Mouse (Mus musculus): ENCODE measurements around the gene Hist1h2bc. TPM values are rescaled to one million over a fixed set of nuclear protein-coding genes. Genes with fewer than 3 reads are reported as not detected.
"Not testable (repeated sequence)": the region's sequence is repeated elsewhere in the genome, so short reads cannot be mapped to it uniquely, and the experiment has no call there.

Hist1h2bc gene
- polyA plus RNA-seq, 1 experiment from 2014 or later, result 26.2 TPM

DNA sequence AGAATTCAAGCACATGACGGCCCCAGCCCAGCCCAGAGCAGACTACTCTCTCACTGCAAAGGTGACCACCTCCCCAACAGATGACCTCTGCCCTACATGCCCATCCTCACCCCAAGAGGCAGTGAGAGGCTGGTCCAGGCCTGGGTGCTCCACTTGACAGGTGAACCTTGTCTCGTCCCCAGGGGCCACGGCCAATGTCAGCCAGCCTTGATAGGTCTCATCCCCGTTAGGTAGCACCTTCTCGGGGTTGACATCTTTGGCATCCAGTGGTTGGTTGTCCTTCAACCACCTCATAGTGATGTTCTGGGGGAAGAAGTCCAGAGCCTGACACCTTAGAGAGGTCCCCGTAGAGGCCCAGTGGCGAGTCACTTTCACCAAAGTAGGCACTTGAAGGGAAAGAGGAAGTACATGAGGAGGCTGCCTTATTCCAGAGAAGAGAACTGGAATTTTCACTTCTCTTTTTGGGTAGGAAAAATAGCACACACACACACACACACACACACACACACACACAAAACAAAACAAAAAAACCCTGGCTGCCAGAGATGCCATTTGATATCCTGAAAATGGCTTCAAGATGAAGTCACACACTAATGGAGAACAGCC, 21.9 kb downstream of the Hist1h2bc start:
- DNase-seq (ENCODE audit: low spot score), result no peak
- Histone ChIP-seq H3K4me3 (no peak overlapping the region), H3K27ac (no peak overlapping the region), H3K9me3 (no peaks in the 10 kb centered on the region), H3K4me1 (replicated peaks) (peaks cover 26% of the 10 kb centered on the region), H3K36me3 (no peaks in the 10 kb centered on the region), H3K27me3 (ENCODE audit: insufficient read depth, poor library complexity, severe bottlenecking) (peaks cover 22% of the 10 kb centered on the region; the same call in 1 of the 2 replicates)
- WGBS, result 91% methylated on average over 7 of the region's 7 CpGs

DNA sequence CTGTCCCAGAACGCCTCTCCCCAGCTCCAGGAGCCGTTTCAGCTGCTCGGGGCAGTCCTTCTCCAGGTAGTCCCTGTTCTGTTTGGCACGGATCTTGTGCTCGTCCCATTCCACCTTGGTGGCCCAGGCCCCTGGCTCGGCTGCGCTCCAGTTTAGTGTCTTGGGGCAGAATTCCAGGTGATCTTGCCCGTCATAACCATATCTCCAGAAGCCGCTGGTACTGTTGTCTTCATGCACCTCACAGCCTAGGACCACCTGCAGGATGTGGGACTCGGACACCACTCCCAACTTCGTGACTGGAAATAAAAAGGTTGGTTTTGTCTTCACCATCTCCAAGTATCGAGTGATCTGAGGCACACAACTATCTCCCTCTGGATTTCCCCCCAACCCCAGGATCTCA, 22.8 kb downstream of the Hist1h2bc start:
- no peaks in the 10 kb centered on the region for H3K36me3 ChIP-seq
- 93% methylated on average over 12 of the region's 12 CpGs for WGBS
- H3K9me3 ChIP-seq, result no peaks in the 10 kb centered on the region
- peaks cover 23% of the 10 kb centered on the region for H3K4me1 ChIP-seq (replicated peaks)
- H3K4me3 ChIP-seq, result no peak overlapping the region
- DNase-seq (ENCODE audit: low spot score), result no peak
- H3K27me3 ChIP-seq (ENCODE audit: insufficient read depth, poor library complexity, severe bottlenecking), result peaks cover 29% of the 10 kb centered on the region; the same call in 1 of the 2 replicates
- H3K27ac ChIP-seq, result no peak overlapping the region

DNA sequence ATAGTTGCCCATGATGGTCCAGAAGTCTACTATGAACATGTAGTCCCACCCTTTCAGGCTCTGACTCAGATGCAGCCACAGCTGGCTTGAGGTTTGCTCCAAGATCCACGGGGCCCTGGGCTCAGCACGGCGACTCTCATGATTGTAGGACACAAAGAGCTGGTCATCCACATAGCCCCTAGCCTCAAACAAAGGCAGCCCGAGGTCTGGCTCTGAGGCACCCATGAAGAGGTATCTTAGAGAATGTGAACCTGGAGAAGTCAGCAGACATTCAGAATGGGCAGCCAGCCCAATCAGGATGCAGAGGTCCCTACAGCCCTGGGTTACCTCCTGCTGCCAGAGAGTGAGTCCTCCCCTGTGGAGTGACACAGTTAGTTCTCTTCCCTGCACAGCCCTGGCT, 24.0 kb downstream of the Hist1h2bc start:
- Histone ChIP-seq H3K36me3 (no peaks in the 10 kb centered on the region), H3K4me3 (no peak overlapping the region), H3K4me1 (replicated peaks) (peaks cover 23% of the 10 kb centered on the region), H3K9me3 (no peaks in the 10 kb centered on the region), H3K27me3 (ENCODE audit: insufficient read depth, poor library complexity, severe bottlenecking) (peaks cover 29% of the 10 kb centered on the region; the same call in 1 of the 2 replicates), H3K27ac (no peak overlapping the region)
- WGBS, result 82% methylated on average over 4 of the region's 4 CpGs
- no peak for DNase-seq (ENCODE audit: low spot score)

DNA sequence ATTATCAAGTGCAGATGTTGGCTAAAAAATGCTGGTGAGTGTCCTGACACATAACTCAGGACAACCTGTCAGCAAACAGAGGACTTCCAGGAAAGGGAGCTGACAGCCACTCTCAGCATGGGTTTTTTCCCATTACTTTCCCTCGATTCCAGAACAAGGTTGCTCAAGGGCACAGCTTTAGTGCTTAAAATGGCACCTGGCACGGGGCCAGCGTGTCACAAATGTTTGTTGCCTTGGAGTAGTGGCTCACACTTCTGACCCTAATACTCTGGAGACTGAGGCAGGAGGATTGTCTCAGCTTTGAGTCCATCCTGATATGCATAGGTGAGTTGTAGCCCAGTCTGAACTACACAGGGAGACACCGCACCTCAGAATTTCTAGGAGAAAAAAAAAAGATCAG, 24.7 kb downstream of the Hist1h2bc start:
- 80% methylated on average over 4 of the region's 4 CpGs for WGBS
- H3K27me3 ChIP-seq (ENCODE audit: insufficient read depth, poor library complexity, severe bottlenecking), result peaks cover 29% of the 10 kb centered on the region; the same call in 1 of the 2 replicates
- no peak for DNase-seq (ENCODE audit: low spot score)
- no peaks in the 10 kb centered on the region for H3K36me3 ChIP-seq
- H3K9me3 ChIP-seq, result no peaks in the 10 kb centered on the region
- no peak overlapping the region for H3K27ac ChIP-seq
- H3K4me3 ChIP-seq, result no peak overlapping the region
- H3K4me1 ChIP-seq (replicated peaks), result peaks cover 23% of the 10 kb centered on the region

DNA sequence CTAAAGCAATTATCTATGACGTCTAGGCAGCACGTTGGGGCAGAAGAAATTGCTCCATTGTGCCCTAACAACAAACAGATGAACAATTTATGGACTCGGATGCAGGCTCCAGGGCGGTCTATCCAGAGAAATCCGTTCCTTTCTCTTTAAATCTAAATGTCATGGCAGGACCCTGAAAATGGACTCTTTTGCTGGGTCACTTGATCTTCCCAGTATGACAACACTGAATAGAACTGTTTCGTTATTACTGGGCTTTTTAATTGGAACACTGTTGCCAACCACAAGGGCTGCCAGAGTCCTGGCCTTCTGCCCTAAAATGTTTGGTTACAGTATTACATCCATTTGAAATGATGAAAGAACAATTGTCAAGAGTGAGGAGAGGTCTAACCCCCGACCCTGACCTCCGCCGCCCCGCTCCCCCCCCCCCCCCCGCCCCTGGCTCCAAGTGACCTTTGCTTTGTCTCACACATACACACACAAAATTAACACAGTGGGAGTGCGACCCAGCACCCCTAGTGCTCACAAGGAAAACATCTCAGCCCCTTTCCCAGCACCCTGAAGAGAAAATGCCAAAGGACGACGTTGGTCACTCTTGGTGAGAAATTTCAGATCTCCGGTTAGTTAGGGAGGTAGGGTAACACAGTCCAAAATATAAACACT, 25.8 kb downstream of the Hist1h2bc start:
- DNase-seq (ENCODE audit: low spot score), result peak; percentile 49
- H3K4me3 ChIP-seq, result peak overlapping the region; percentile 46
- no peaks in the 10 kb centered on the region for H3K36me3 ChIP-seq
- H3K4me1 ChIP-seq (replicated peaks), result peaks cover 26% of the 10 kb centered on the region
- WGBS, result 11% methylated on average over 15 of the region's 15 CpGs
- H3K9me3 ChIP-seq, result no peaks in the 10 kb centered on the region
- H3K27ac ChIP-seq, result peak overlapping the region; percentile 78
- H3K27me3 ChIP-seq (ENCODE audit: insufficient read depth, poor library complexity, severe bottlenecking), result peaks cover 26% of the 10 kb centered on the region; the same call in 1 of the 2 replicates

DNA sequence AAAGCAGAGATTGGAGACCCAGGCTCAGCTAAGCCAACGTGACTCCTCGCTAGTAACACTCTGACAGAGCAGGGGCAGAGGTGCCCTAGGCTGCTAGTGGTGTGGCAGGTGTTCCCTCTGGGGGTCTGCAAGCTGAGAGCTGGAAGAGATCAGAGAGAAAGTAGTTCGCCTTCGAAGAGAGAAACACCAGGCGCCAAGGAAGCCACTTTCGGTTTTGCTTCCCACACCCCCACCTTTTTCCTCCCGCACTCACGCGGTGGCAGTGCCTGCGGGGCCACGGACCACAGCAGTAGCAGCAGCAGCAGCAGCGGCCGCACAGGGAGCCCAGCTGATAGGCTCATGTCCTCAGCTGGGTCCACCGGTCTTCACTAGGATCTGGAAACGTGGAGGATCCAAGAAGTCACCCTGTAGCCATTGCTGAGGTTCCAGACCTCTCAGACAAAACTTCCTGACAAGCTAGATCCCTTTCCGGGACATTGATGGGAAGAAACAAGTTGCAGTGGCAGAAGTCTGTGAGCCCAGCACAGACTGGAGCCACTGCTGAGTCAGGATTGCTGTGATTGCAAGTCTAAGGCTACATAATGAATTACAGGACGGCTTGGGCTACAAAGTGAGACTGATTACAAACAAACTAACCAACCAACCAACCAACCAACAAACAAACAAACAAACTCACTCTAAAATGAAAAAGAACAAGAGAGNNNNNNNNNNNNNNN, 26.5 kb downstream of the Hist1h2bc start, which contains the start of gene Hfe:
Gene Hfe, minus strand, starts transcription at position 481 of the 716 bp plus-strand sequence.
- H3K4me1 ChIP-seq (replicated peaks), result peaks cover 31% of the 10 kb centered on the region
- H3K36me3 ChIP-seq, result no peaks in the 10 kb centered on the region
- WGBS, result 4% methylated on average over 17 of the region's 17 CpGs
- peak within 1 kb of the TSS; percentile 78 for H3K27ac ChIP-seq
- H3K4me3 ChIP-seq, result peak within 1 kb of the TSS; percentile 46
- H3K9me3 ChIP-seq, result no peaks in the 10 kb centered on the region
- H3K27me3 ChIP-seq (ENCODE audit: insufficient read depth, poor library complexity, severe bottlenecking), result peaks cover 26% of the 10 kb centered on the region; the same call in 1 of the 2 replicates
- DNase-seq (ENCODE audit: low spot score), result peak; percentile 69

DNA sequence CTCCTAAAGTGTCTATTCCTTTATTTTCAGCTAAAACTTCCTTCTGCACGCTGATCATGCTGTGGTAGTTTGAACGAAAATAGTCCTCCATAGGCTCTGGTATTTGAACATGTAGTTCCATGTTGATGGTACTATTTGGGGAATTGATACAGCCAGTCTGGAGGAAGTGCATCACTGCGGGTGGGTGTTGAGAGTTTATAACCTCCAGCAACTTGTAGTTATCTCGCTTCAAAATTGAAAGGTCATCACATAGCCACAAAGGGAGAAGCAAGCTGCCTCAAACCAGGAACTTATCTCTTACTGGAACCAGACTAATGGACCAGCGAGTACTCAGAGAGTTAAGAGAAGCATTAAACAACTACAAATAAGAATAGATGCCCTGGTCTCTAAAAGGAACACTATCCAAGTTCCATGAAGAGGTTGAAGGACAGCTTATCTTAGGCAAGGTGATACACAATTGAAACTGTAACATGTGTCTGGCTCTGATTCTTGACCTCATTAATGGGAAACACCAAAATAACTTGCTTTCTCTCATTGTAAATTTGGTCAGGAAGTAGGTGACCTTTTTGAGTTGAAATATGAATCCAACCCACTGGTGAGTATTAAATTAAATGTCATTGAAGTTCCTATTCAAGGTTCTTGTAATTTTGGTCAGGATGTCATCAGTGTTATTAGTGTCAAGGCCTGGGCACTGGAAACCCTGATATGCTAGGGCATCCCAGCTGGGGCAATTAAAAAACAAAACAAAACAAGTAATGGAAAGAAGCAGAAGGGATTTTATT, 32.5 kb downstream of the Hist1h2bc start:
- H3K4me1 ChIP-seq (replicated peaks), result peaks cover 10% of the 10 kb centered on the region
- no peak overlapping the region for H3K4me3 ChIP-seq
- WGBS, result 90% methylated on average over 5 of the region's 5 CpGs
- DNase-seq (ENCODE audit: low spot score), result no peak
- no peaks in the 10 kb centered on the region for H3K36me3 ChIP-seq
- peaks cover under 1% of the 10 kb centered on the region; the same call in 1 of the 2 replicates for H3K27me3 ChIP-seq (ENCODE audit: insufficient read depth, poor library complexity, severe bottlenecking)
- 0 out of 2 replicates have a peak, but pooled peaks cover 4% of the 10 kb centered on the region for H3K9me3 ChIP-seq
- H3K27ac ChIP-seq, result no peak overlapping the region

DNA sequence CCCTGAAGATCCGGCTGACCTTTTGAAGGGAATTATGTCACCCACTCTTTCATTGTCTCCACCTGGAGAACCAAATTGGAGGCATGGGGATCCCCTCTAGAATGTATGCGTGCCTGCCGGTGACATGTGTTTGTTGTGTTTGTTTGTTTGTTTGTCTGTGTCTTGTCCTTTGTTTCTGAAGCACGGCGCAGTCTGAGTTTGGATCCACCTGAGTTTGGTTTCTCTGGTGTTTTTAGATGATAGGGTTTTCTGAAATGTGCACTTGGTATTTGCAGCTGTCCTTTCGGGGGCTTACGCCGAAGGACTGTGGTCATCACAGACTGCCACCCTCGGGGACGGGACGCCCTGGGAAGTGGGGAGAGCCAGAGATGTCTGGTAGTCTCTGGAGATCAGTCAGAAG, 33.2 kb downstream of the Hist1h2bc start:
- H3K36me3 ChIP-seq, result no peaks in the 10 kb centered on the region
- H3K27ac ChIP-seq, result no peak overlapping the region
- H3K4me3 ChIP-seq, result no peak overlapping the region
- 0 out of 2 replicates have a peak, but pooled peaks cover 4% of the 10 kb centered on the region for H3K9me3 ChIP-seq
- H3K27me3 ChIP-seq (ENCODE audit: insufficient read depth, poor library complexity, severe bottlenecking), result no peaks in the 10 kb centered on the region
- peaks cover 10% of the 10 kb centered on the region for H3K4me1 ChIP-seq (replicated peaks)
- DNase-seq (ENCODE audit: low spot score), result no peak
- WGBS, result 53% methylated on average over 11 of the region's 11 CpGs

DNA sequence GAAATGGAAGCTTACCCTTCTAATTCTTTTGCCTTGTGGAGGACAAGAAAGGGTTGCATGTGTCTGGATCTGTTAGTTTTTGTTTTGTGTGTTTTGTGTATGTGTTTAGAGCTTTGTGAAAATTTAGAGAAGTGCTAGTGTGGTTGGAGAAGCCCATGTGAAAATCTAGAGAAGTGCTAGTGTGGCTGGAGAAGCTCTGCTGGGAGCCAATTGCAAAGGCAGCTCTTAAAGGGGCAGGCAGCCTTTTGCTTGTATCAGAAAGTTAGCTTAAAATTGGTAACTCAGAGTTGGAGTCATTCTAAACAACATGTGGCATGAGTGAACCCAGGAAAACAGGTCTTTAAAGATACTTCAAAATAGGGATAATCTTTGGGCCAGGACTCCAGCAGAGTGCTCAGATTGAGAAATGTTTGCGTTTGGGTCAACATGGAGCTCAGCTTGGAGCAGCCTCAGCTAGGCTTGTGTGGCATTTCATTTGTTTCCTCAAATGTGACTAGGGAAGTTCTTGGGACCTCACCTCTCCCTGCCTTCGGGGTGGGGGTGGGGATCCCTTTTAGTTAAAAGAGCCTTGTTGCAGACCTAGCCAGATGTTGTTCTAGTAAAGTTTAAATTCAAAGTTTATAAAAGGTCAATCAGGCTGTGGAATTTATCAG, 33.7 kb downstream of the Hist1h2bc start:
- not testable (repeated sequence) for H3K27me3 ChIP-seq (ENCODE audit: insufficient read depth, poor library complexity, severe bottlenecking); DNase-seq (ENCODE audit: low spot score); H3K36me3 ChIP-seq; H3K27ac ChIP-seq; H3K9me3 ChIP-seq; H3K4me3 ChIP-seq
- 11% methylated on average over 2 of the region's 2 CpGs for WGBS
- H3K4me1 ChIP-seq (replicated peaks), result peaks cover 10% of the 10 kb centered on the region

DNA sequence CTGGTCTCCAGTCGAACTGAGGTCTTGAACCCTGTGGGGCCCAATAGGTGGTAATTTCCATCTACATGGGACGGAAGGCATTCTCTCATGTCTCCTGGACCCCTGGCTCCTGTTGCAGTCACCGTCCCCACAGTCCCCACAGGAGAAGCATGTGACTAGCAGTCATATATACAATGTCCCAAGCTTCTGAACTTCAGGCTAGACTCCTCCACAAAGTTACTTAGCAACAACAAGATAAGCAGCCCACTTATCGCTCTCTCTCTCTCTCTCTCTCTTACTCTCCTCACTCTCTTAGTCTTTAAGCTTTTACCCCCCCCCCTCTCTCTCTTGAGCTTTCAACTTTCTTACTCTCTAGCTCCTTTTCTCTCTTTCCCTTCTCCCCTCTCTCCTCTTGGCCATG, 40.2 kb downstream of the Hist1h2bc start:
- WGBS, result 80% methylated on average over 4 of the region's 4 CpGs
- DNase-seq (ENCODE audit: low spot score), result no peak
- no peaks in the 10 kb centered on the region for H3K36me3 ChIP-seq
- H3K4me1 ChIP-seq (replicated peaks), result peaks cover 18% of the 10 kb centered on the region
- no peaks in the 10 kb centered on the region for H3K27me3 ChIP-seq (ENCODE audit: insufficient read depth, poor library complexity, severe bottlenecking)
- no peak overlapping the region for H3K27ac ChIP-seq
- H3K4me3 ChIP-seq, result no peak overlapping the region
- H3K9me3 ChIP-seq, result 0 out of 2 replicates have a peak, but pooled peaks cover 1% of the 10 kb centered on the region

DNA sequence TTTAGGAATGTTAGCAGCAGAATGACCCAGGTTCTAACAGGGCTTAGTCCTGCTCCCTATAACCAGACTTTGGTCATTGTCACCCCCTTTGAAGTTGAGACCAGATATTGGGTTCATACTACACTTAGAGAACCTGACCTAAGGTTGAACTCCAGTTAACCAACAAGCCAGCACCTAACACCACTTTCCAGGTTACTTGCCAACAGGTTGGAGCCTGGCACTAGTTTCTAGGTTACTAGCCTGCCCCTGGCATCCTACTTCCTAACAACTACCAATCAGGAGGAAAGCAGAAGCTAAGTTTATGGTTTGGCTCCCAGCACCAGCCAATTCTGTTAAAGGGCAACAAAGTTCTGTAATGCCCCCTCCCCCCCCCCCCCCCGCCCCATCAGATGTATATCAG, 41.2 kb downstream of the Hist1h2bc start:
- 17% methylated on average over 1 of the region's 1 CpGs for WGBS

More for the DNA sequence above, 41.2 kb downstream of the Hist1h2bc start:
- Histone ChIP-seq H3K27me3 (ENCODE audit: insufficient read depth, poor library complexity, severe bottlenecking) (no peaks in the 10 kb centered on the region), H3K9me3 (no peaks in the 10 kb centered on the region), H3K4me3 (no peak overlapping the region), H3K4me1 (replicated peaks) (peaks cover 18% of the 10 kb centered on the region), H3K36me3 (no peaks in the 10 kb centered on the region), H3K27ac (no peak overlapping the region)
- no peak for DNase-seq (ENCODE audit: low spot score)

All from hindbrain, embryonic 10.5 days (tissue).